31 mouse cellular contexts compared by ENCODE assay signal in genomic region chr11:114367779-114368178, GRCm38 (mm10).
"Had no signal": no experiment of that assay in that cellular context is flagged by ENCODE, and none has a peak within 500 bp of the region (broad histone marks: within the 10 kb centered on the region; RNA-seq: fewer than 3 reads in every experiment).

No protein-coding gene starts in this region.

- H3K27ac ChIP-seq: heart, embryonic 10.5 days; heart, embryonic 13.5 days; heart, embryonic 15.5 days; hindbrain, embryonic 10.5 days; hindbrain, embryonic 12.5 days; hindbrain, embryonic 13.5 days; hindbrain, embryonic 14.5 days; hindbrain, embryonic 15.5 days; hindbrain, postnatal 0 days; intestine, embryonic 15.5 days; kidney, embryonic 15.5 days; kidney, postnatal 0 days; layer of hippocampus, adult 2 months had no signal

- H3K36me3 ChIP-seq: heart, embryonic 10.5 days; heart, embryonic 12.5 days; heart, embryonic 13.5 days; heart, embryonic 15.5 days; hindbrain, embryonic 10.5 days; hindbrain, embryonic 12.5 days; hindbrain, embryonic 13.5 days; hindbrain, embryonic 15.5 days; intestine, embryonic 15.5 days; kidney, embryonic 15.5 days had no signal

- H3K9me3 ChIP-seq: heart, embryonic 10.5 days; heart, embryonic 12.5 days; heart, embryonic 13.5 days; heart, embryonic 15.5 days; hindbrain, embryonic 10.5 days; hindbrain, embryonic 12.5 days; hindbrain, embryonic 13.5 days; hindbrain, embryonic 15.5 days; intestine, embryonic 15.5 days; kidney, embryonic 15.5 days had no signal

- H3K4me2 ChIP-seq: heart, embryonic 11.5 days; heart, embryonic 12.5 days; heart, embryonic 13.5 days; heart, embryonic 15.5 days; hindbrain, embryonic 12.5 days; hindbrain, embryonic 13.5 days; hindbrain, embryonic 14.5 days; hindbrain, embryonic 15.5 days; intestine, embryonic 15.5 days; kidney, embryonic 15.5 days had no signal

- ATAC-seq: hindbrain, embryonic 16.5 days; hindbrain, postnatal 0 days; inflammation-experienced regulatory T-cells, adult 6 months; intestine, embryonic 15.5 days; intestine, embryonic 16.5 days; intestine, postnatal 0 days had no signal

- H3K27me3 ChIP-seq: hindbrain, embryonic 12.5 days; hindbrain, embryonic 15.5 days; intestine, embryonic 15.5 days; kidney, embryonic 15.5 days had no signal

- DNase-seq: heart, postnatal 14 days; heart, postnatal 36 days; kidney, adult 11 months; kidney, adult 18-20 months; kidney, adult 2 months; kidney, adult 8-10 months; kidney, adult 9 months; kidney, postnatal 14 days; kidney, postnatal 25 days; kidney, postnatal 36 days; layer of hippocampus, adult 9-11 months; layer of hippocampus, postnatal 36 days had no signal

- H3K9ac ChIP-seq: heart, embryonic 12.5 days; heart, embryonic 13.5 days; heart, embryonic 15.5 days; hindbrain, embryonic 12.5 days; hindbrain, embryonic 13.5 days; hindbrain, embryonic 14.5 days; hindbrain, embryonic 15.5 days; intestine, embryonic 15.5 days; kidney, embryonic 15.5 days had no signal

- H3K4me3 ChIP-seq: heart, embryonic 10.5 days; heart, embryonic 12.5 days; heart, embryonic 13.5 days; heart, embryonic 15.5 days; hindbrain, embryonic 10.5 days; hindbrain, embryonic 12.5 days; hindbrain, embryonic 13.5 days; hindbrain, embryonic 15.5 days; intestine, embryonic 15.5 days; kidney, embryonic 15.5 days; layer of hippocampus, adult 2 months had no signal
